Mouse (Mus musculus): ENCODE measurements at regions not wholly inside any gene's neighbourhood (a gene's known extent, or its start where the extent isn't known, plus 50 kb on each side); places are given as distances from the start of the nearest gene placed in this dataset.
A peak's percentile ranks its signal among the peaks of the same experiment; 100 is the strongest.

- no peaks in the 10 kb centered on the region for H3K36me3 ChIP-seq (replicated peaks; ENCODE audit: control insufficient read depth, insufficient read depth, low read depth, low read length)
- DNase-seq (ENCODE audit: low spot score) (no peak), ATAC-seq (replicated peaks; ENCODE audit: insufficient number of reproducible peaks, low FRiP score, low TSS enrichment, low read depth) (no peak)
- WGBS = 82% methylated on average over 4 of the region's 4 CpGs
- H3K4me3 ChIP-seq (ENCODE audit: low read depth, low read length) = no peak overlapping the region
- no peak overlapping the region for H3K9ac ChIP-seq (replicated peaks; ENCODE audit: low read length)
- no peak overlapping the region for H3K27ac ChIP-seq (replicated peaks; ENCODE audit: low read depth, low read length)
- H3K27me3 ChIP-seq (ENCODE audit: control insufficient read depth, insufficient read depth, low read length) = no peaks in the 10 kb centered on the region
- H3K4me2 ChIP-seq (ENCODE audit: low read depth, low read length) = no peak overlapping the region
- no peaks in the 10 kb centered on the region for H3K9me3 ChIP-seq (replicated peaks; ENCODE audit: control insufficient read depth, low read length)
- H3K4me1 ChIP-seq (ENCODE audit: control insufficient read depth, insufficient read depth, low read length) = no peaks in the 10 kb centered on the region
Measured at GRCm38 (mm10) chr1:122123954-122124353, 556.2 kb upstream of the Ddx18 start.

- 63% methylated on average over 2 of the region's 2 CpGs for WGBS
- Histone ChIP-seq H3K4me3 (ENCODE audit: low read depth, low read length) (no peak overlapping the region), H3K36me3 (replicated peaks; ENCODE audit: control insufficient read depth, insufficient read depth, low read depth, low read length) (no peaks in the 10 kb centered on the region), H3K27me3 (ENCODE audit: control insufficient read depth, insufficient read depth, low read length) (no peaks in the 10 kb centered on the region), H3K9me3 (replicated peaks; ENCODE audit: control insufficient read depth, low read length) (no peaks in the 10 kb centered on the region), H3K4me1 (ENCODE audit: control insufficient read depth, insufficient read depth, low read length) (no peaks in the 10 kb centered on the region), H3K27ac (replicated peaks; ENCODE audit: low read depth, low read length) (no peak overlapping the region), H3K4me2 (ENCODE audit: low read depth, low read length) (no peak overlapping the region), H3K9ac (replicated peaks; ENCODE audit: low read length) (no peak overlapping the region)
- no peak for DNase-seq (ENCODE audit: low spot score)
- no peak for ATAC-seq (replicated peaks; ENCODE audit: insufficient number of reproducible peaks, low FRiP score, low TSS enrichment, low read depth)
Measured at GRCm38 (mm10) chr1:122095726-122096125, 527.9 kb upstream of the Ddx18 start.

- H3K27me3 ChIP-seq (ENCODE audit: control insufficient read depth, insufficient read depth, low read length) = no peaks in the 10 kb centered on the region
- DNase-seq (ENCODE audit: low spot score) (no peak), ATAC-seq (replicated peaks; ENCODE audit: insufficient number of reproducible peaks, low FRiP score, low TSS enrichment, low read depth) (no peak)
- no peaks in the 10 kb centered on the region for H3K4me1 ChIP-seq (ENCODE audit: control insufficient read depth, insufficient read depth, low read length)
- no peaks in the 10 kb centered on the region for H3K36me3 ChIP-seq (replicated peaks; ENCODE audit: control insufficient read depth, insufficient read depth, low read depth, low read length)
- H3K9ac ChIP-seq (replicated peaks; ENCODE audit: low read length) = no peak overlapping the region
- H3K27ac ChIP-seq (replicated peaks; ENCODE audit: low read depth, low read length) = no peak overlapping the region
- no peaks in the 10 kb centered on the region for H3K9me3 ChIP-seq (replicated peaks; ENCODE audit: control insufficient read depth, low read length)
- H3K4me2 ChIP-seq (ENCODE audit: low read depth, low read length) = no peak overlapping the region
- 83% methylated on average over 5 of the region's 5 CpGs for WGBS
- H3K4me3 ChIP-seq (ENCODE audit: low read depth, low read length) = no peak overlapping the region
Measured at GRCm38 (mm10) chr1:122082481-122082880, 514.7 kb upstream of the Ddx18 start.

DNA sequence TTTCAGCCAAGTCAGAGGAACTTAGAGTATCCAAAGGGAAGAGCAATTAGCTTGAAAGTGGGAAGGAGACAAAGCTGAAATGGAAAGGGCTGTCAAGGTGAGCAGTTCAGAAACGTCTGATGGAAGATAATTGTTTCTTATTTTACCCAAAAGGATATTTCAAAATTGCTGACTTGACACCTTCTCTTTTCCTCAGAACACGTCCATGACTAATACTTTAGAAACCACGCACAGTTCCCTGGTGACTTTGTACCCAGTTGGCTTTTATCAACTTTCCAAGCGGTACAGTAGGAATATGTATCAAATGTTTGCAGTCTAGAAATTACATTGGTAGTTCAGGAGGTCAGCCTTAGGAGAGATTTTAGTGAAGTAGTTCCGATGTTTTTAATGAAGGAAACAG lies 508.3 kb upstream of the Ddx18 start:
- Histone ChIP-seq H3K4me3 (ENCODE audit: low read depth, low read length) (no peak overlapping the region), H3K9me3 (replicated peaks; ENCODE audit: control insufficient read depth, low read length) (no peaks in the 10 kb centered on the region), H3K4me1 (ENCODE audit: control insufficient read depth, insufficient read depth, low read length) (no peaks in the 10 kb centered on the region), H3K36me3 (replicated peaks; ENCODE audit: control insufficient read depth, insufficient read depth, low read depth, low read length) (no peaks in the 10 kb centered on the region), H3K27me3 (ENCODE audit: control insufficient read depth, insufficient read depth, low read length) (no peaks in the 10 kb centered on the region), H3K9ac (replicated peaks; ENCODE audit: low read length) (no peak overlapping the region), H3K4me2 (ENCODE audit: low read depth, low read length) (no peak overlapping the region), H3K27ac (replicated peaks; ENCODE audit: low read depth, low read length) (no peak overlapping the region)
- 75% methylated on average over 5 of the region's 5 CpGs for whole genome bisulfite sequencing
- DNase-seq (ENCODE audit: low spot score) = no peak
- no peak for ATAC-seq (replicated peaks; ENCODE audit: insufficient number of reproducible peaks, low FRiP score, low TSS enrichment, low read depth)

DNA sequence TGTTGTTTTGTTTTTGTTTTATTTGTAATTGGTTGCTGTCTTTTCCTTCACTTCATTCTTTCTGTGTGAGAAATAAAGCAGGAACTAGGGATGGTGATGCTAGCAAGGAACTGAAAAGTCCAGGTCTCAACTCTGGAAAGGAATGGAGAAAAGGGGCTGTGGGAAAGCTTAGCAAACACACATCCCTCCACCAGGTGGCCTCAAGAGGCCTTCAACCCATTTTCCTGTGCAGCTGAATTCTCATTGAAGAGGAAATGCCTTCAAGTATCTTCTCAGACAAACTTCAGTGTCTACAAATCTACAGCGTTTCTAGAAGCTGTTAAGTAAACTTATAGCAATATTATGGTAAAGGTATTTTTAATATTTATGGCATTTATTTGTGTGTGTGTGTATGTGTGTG lies 487.4 kb upstream of the Ddx18 start:
- H3K4me2 ChIP-seq (ENCODE audit: low read depth, low read length) = no peak overlapping the region
- WGBS = 64% methylated on average over 1 of the region's 1 CpGs
- no peak overlapping the region for H3K9ac ChIP-seq (replicated peaks; ENCODE audit: low read length)
- no peaks in the 10 kb centered on the region for H3K36me3 ChIP-seq (replicated peaks; ENCODE audit: control insufficient read depth, insufficient read depth, low read depth, low read length)
- no peaks in the 10 kb centered on the region for H3K4me1 ChIP-seq (ENCODE audit: control insufficient read depth, insufficient read depth, low read length)
- no peak overlapping the region for H3K27ac ChIP-seq (replicated peaks; ENCODE audit: low read depth, low read length)
- H3K4me3 ChIP-seq (ENCODE audit: low read depth, low read length) = no peak overlapping the region
- DNase-seq (ENCODE audit: low spot score) = peak; percentile 11
- no peak for ATAC-seq (replicated peaks; ENCODE audit: insufficient number of reproducible peaks, low FRiP score, low TSS enrichment, low read depth)
- no peaks in the 10 kb centered on the region for H3K27me3 ChIP-seq (ENCODE audit: control insufficient read depth, insufficient read depth, low read length)
- H3K9me3 ChIP-seq (replicated peaks; ENCODE audit: control insufficient read depth, low read length) = no peaks in the 10 kb centered on the region

DNA sequence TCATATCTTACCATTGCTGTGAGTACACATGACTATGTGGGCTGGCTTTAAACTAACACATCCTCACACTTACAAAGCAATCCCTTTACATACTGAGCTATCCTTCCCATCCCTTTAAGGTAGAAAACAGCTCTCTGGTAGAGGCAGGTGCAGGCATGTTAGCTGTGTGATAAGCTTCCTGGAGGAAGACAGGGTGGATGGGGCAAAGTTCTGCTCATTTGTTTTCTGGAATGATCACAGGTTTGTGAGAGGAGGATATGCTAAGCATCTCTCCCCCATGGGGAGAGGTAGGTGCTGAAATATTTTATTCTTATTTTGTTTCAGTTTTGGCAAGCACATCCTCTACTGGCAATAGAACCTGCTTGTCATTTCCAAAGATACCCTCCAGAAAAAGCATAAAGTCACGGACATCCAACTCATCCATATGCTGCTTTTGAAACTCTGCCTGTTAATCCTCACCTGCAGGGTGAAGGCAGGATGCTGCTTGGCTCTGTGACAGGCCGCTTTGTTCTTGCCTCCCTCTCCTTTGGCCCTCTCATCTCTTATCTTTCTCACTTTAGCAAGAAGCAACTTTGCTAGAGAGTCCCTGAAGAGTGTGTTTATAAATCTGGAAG lies 480.4 kb upstream of the Ddx18 start:
- no peak overlapping the region for H3K4me2 ChIP-seq (ENCODE audit: low read depth, low read length)
- no peaks in the 10 kb centered on the region for H3K27me3 ChIP-seq (ENCODE audit: control insufficient read depth, insufficient read depth, low read length)
- no peak overlapping the region for H3K4me3 ChIP-seq (ENCODE audit: low read depth, low read length)
- H3K9ac ChIP-seq (replicated peaks; ENCODE audit: low read length) = no peak overlapping the region
- ATAC-seq (replicated peaks; ENCODE audit: insufficient number of reproducible peaks, low FRiP score, low TSS enrichment, low read depth) (no peak), DNase-seq (ENCODE audit: low spot score) (no peak)
- WGBS = 69% methylated on average over 2 of the region's 2 CpGs
- H3K4me1 ChIP-seq (ENCODE audit: control insufficient read depth, insufficient read depth, low read length) = no peaks in the 10 kb centered on the region
- no peaks in the 10 kb centered on the region for H3K9me3 ChIP-seq (replicated peaks; ENCODE audit: control insufficient read depth, low read length)
- H3K36me3 ChIP-seq (replicated peaks; ENCODE audit: control insufficient read depth, insufficient read depth, low read depth, low read length) = no peaks in the 10 kb centered on the region
- no peak overlapping the region for H3K27ac ChIP-seq (replicated peaks; ENCODE audit: low read depth, low read length)

GRCm38 (mm10) chr1:122043896-122044295 lies 476.1 kb upstream of the Ddx18 start:
- H3K27ac ChIP-seq (replicated peaks; ENCODE audit: low read depth, low read length) = no peak overlapping the region
- DNase-seq (ENCODE audit: low spot score) (no peak), ATAC-seq (replicated peaks; ENCODE audit: insufficient number of reproducible peaks, low FRiP score, low TSS enrichment, low read depth) (no peak)
- no peaks in the 10 kb centered on the region for H3K36me3 ChIP-seq (replicated peaks; ENCODE audit: control insufficient read depth, insufficient read depth, low read depth, low read length)
- WGBS = 51% methylated on average over 1 of the region's 1 CpGs
- no peak overlapping the region for H3K9ac ChIP-seq (replicated peaks; ENCODE audit: low read length)
- no peak overlapping the region for H3K4me3 ChIP-seq (ENCODE audit: low read depth, low read length)
- H3K4me2 ChIP-seq (ENCODE audit: low read depth, low read length) = no peak overlapping the region
- no peaks in the 10 kb centered on the region for H3K9me3 ChIP-seq (replicated peaks; ENCODE audit: control insufficient read depth, low read length)
- no peaks in the 10 kb centered on the region for H3K4me1 ChIP-seq (ENCODE audit: control insufficient read depth, insufficient read depth, low read length)
- no peaks in the 10 kb centered on the region for H3K27me3 ChIP-seq (ENCODE audit: control insufficient read depth, insufficient read depth, low read length)

DNA sequence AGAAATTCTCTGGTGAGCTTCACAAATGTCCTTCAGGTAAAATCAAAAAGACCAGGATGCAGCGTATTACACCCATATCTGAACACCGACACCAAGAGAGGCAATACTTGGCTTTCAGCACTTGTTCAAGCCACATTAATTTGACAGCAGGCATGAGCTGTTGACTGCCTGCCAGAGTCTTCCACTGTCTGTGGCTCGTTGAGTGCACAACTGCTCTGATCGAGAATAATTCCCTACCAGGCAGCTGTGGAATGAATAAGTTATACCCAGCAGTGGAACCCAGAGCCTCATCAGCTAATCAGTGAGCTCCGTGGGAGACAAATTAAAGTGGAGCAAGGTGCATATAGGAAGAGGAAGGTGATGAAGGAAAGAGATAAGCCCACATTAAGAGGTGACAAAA lies 475.3 kb upstream of the Ddx18 start:
- no peak overlapping the region for H3K4me3 ChIP-seq (ENCODE audit: low read depth, low read length)
- no peaks in the 10 kb centered on the region for H3K27me3 ChIP-seq (ENCODE audit: control insufficient read depth, insufficient read depth, low read length)
- no peak overlapping the region for H3K27ac ChIP-seq (replicated peaks; ENCODE audit: low read depth, low read length)
- no peak overlapping the region for H3K4me2 ChIP-seq (ENCODE audit: low read depth, low read length)
- ATAC-seq (replicated peaks; ENCODE audit: insufficient number of reproducible peaks, low FRiP score, low TSS enrichment, low read depth) (no peak), DNase-seq (ENCODE audit: low spot score) (no peak)
- H3K4me1 ChIP-seq (ENCODE audit: control insufficient read depth, insufficient read depth, low read length) = no peaks in the 10 kb centered on the region
- WGBS = 69% methylated on average over 5 of the region's 5 CpGs
- H3K36me3 ChIP-seq (replicated peaks; ENCODE audit: control insufficient read depth, insufficient read depth, low read depth, low read length) = no peaks in the 10 kb centered on the region
- no peak overlapping the region for H3K9ac ChIP-seq (replicated peaks; ENCODE audit: low read length)
- H3K9me3 ChIP-seq (replicated peaks; ENCODE audit: control insufficient read depth, low read length) = no peaks in the 10 kb centered on the region
